Mouse (Mus musculus) cerebellum, adult (tissue): ENCODE data around the gene Epdr1.

ENCODE experiments used
- ATAC-seq: cut with Nextera tagmentation; 2 replicates; pipeline ENCODE4 v1.9.2; 2017; ENCODE audit warnings: mild to moderate bottlenecking, moderate library complexity, mixed read lengths; ENCODE audit not compliant: insufficient number of reproducible peaks, low FRiP score, low TSS enrichment

Epdr1 gene

DNA sequence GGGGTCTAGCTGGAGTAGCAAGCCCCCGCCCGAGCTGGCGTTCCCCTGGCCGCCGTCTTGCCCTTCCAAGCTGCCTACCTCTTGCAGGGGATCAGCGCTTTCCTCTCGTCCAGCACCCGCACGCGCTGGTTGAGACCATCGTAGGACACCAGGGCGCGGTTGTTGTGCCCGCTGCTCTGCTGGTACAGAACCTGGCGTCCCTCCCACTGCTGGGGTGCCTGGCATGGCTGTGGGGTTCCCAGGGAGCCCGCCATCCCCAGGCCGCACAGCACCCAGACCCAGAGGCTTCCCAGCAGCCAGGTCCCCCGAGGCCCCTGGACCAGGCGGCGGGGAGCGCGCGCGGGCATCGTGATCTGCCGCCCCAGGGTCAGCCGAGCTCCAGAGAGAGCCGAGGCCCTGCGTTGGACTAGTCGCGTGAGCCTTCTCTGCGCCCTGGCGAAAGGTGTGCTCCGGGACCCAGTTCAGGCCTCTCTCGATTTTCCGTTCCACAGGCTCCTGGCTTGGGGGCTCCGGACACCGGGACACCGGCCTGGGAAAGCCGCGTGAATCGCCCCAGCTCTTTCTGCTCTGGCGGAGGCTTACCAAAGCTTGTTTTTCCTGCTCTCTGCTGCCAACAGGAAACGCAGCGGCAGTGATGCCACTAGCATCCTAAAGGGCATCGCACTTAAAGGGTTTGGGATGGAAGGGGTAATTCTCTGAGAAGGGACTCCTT is at the start of gene Epdr1:
Gene Epdr1, minus strand, starts transcription at position 712 of the 712 bp plus-strand sequence.
- peak; percentile 85 for ATAC-seq

DNA sequence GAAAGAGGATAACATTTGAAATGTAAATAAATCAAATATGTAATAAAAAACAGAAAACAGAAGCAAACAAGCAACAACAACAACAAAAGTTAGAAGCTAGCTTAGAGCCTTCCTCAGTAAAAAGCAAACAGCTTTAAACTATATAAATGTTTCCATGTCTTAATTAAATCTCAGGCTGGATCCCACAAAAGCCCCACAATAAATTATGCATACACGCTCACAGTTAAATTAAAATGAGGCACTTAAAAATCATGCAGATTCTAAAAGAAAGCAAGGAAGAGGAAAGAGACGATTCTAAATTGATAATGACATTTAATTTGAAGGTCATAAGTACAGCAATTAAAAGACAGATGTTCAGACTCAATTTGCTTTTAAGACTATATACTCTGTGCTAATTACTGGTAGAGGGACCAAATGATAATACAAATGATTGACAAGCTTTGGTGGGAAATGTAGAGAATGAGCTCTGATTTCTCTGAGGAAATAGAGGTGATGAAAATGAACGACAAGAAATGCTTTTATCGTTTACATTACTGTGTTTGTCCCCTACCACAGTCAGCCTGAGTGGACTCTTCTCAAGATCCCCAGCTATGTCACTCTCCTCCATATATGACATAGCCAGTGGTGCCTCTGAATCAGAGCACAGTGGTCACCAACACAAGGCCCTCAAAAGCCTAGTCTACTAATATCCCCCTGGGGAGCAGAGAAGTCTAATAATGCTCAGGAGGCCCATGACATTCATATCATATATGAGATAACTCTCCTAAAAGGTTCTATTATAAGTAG is 48.8 kb upstream of the Epdr1 start:
- no peak for ATAC-seq

DNA sequence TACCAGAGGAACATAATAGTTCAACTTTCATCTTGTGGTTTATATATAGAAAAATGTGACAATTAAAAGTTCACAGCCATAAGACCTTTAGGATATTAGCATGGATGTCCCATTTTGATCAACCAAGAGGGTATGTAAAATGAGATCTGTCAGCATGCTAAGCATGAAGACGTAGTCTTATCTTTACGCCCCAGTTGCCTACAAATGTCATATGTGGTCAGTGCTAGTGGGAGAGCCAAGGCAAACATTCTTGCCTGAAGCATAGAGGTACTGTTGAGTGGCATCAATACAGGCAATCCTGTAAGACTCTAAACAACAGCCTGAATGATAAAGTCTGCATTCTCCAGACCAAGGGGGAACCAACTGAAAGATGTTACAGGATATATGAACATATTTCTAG is 32.7 kb upstream of the Epdr1 start:
- ATAC-seq: no peak

DNA sequence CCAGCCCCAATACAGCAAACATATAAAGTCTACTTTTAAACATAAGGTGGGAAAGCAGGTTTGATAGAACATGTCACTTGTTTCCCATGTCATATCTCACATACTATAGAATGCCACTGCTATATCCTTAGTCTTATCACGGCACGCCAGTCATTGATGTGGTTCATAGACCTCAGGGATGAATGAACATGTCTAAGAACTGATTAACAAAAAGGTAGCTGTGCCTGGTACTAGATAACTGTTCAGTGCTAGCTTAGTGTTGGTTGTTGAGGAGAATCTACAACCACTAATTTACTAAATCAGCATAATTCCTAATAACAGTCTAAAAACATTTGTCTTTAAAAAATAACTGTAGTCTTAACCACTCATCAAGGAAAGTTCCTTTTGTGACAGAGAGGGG is 30.1 kb upstream of the Epdr1 start:
- ATAC-seq: no peak

DNA sequence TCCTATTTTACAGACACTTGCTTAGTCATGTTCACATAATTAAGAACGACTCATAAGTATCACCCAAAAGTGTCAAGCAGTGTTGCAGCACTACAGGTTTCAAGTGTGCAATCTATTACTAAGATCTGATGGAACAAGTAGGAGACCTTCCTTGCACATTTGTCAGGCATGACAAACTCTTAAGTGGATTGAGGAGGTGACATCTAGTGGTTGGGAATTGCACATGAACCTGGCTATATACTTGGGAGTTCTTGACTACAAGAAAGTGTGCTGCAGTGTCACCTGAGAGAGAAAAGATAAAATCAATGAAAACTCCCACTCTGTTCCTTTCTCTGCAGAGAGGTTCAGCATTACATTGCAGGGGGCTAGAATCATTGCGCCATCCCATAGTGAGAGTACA is 24.5 kb upstream of the Epdr1 start:
- no peak for ATAC-seq

DNA sequence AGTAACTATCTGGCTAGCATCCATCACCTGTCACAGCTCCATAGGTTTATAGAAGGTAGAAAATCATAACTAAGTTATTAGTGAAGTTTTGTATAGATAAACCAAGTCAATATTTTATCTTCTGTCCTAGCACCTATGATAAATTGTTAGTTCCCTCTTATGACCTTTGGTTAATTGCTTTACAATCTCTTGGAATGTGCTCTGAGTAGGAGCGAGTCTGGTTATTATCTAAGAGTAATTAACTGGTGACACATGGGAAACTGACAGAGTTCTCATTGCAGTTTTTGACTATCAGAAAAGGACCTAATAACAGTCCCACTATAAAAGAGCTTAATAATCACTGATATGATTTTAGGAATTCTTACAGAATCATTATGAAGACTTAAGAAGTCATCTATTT is 23.8 kb upstream of the Epdr1 start:
- no peak for ATAC-seq

DNA sequence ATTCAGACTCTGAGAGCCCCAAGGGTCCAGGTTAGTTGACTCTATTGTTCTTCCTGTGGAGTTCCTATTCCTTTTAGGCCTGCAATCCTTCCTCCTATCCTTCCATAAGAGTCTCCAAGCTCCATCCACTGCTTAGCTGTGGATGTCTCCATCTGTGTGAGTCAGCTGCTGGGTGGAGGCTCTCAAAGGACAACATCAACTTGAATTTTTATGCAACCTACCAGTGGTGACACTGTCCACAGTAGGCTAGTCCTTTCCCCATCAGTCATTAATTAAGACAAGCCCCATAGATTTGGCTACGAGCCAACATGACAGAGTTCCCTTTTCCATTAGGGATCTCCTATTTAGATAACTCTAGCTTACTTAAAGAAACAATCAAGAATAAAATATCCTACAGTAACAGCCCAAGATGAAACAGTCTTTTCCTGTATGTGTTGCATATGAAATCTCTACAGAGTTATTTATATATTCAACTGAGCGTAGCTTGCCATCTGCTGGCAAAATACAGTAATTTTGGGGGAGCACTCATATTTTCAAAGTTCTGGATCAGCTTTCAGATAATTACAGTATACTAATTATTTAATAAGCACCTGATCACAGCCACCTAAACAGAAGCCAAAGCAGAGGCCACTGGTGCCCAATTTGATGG is 20.6 kb upstream of the Epdr1 start:
- ATAC-seq: no peak

DNA sequence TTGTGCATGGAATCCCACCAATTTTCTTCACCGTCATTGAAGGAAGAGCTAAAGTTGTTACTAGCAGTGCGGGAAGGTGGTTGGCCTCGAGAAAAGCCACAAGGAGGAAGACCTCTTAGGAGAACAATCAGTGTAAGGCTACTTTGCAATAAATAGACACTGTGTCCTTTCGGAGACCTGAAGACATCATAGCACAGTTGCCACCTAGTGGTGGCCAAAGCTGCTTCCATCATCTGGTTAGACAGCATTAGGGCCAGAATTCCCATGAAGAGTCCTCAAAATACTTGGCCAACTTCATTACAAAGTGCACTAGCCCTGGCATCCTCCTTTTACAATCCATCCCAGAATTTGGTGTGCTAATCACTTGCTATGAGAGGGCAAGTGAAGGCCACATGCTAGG is 16.4 kb upstream of the Epdr1 start:
- ATAC-seq: peak; percentile 87

DNA sequence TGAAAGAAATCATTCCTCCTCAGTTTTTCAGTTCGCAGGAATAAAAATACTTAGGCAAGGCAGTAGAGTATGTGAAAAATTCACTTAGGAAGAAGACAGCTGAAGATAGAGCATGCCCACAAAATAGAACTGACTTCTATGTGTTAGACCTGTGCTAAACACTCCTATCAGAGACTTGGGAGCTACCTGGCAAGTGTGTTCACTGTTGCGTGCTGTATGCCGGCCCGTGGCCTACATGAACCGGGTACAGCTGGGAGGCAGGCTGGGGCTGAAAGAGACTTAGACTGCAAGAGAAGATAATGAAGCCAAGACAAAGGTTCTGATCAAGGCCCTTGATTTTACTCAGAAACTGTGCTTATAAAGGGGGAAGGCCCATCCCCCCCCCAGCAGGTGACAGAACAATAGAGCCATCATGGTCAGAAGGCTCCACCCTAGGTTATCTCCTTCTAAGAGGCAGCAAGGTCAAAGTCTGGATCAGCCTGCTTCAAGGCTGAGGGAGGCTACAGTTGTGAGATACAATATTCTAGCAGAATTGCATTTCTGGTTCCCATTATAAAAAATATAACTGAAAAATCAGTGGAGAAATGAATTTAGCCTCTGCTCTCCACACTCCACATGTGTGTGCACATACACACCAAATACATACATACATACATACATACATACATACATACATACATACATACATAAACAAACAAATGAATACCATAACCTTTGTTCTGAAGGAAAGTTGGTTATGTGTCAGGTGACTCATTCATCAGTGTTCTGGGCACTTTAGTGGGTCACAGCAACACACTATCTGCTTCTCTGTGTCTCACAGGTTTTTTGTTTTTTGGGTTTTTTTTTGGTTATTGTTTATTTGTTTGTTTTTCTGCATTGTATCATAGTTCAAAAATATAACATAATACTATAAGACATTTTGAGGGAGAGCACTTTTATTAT is 11.3 kb upstream of the Epdr1 start:
- no peak for ATAC-seq

DNA sequence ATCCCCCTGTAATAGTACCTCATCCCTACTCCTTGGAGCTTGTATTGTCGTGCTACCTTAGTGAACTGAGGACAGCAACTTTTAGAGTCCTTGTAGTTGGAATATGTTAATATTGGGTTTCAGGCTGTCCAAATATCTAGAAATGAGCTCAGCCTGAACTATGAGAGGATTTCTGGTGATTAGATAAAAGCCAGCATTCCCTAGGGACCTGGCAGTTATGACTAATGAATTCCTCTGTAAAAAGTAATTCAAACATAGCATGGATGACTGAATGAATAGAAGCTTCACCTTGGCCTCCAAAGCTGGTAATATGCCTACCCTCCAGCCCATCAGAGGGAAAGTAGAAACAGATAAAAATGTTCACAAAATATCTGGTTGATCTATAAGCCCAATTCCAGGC is 6.7 kb upstream of the Epdr1 start:
- ATAC-seq: no peak

DNA sequence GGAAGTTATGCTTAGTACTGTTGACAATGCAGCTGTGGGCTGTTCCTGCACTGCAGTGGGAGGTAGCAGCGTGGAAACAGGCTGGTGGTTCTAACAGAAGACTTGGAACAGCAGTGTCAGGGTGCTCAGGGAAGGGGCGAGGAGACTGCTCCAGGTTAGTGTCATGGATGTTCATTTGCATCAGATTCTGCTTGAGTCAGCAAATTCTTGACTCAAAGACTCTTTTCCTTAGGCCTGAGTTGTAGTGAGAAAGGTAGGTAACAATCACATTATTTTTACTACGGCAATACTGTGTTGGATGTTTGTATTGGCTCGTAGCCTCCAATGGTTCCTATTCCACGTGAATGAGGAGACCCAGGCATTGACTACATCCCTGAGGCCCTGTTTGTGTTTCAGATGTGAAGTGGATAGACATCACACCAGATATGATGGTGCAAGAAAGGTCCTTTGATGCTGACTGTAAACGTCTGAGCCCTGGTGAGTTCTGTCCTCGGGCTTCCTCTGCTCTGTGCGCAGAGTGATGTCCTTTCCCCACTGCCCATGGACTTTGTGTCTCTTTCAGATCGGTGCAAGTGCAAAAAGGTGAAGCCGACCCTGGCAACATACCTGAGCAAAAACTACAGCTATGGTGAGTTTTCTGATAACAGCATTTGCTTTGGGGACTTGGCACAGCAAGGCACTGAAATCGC is 5.0 kb upstream of the Epdr1 start:
- no peak for ATAC-seq

DNA sequence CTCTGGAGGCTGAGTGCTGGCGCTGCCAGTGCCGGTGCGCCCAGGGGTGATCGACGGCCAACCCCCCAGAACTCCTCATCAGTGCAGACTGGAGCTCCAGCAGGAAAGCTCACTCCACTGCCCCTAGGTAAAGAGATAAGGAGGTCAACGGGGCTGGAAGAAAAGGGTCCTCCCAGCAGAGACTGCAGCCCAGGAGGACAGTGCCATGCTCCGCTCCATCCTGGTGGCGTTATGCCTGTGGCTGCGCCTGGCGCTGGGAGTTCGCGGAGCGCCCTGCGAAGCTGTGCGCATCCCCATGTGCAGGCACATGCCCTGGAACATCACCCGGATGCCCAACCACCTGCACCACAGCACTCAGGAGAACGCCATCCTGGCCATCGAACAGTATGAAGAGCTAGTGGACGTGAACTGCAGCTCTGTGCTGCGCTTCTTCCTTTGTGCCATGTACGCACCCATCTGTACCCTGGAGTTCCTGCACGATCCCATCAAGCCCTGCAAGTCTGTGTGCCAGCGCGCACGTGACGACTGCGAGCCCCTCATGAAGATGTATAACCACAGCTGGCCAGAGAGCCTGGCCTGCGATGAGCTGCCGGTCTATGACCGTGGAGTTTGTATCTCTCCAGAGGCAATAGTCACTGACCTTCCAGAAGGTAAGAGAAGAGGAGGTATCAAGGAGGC is 3.6 kb upstream of the Epdr1 start:
- ATAC-seq: peak; percentile 11; the same call in 1 of the 2 replicates

DNA sequence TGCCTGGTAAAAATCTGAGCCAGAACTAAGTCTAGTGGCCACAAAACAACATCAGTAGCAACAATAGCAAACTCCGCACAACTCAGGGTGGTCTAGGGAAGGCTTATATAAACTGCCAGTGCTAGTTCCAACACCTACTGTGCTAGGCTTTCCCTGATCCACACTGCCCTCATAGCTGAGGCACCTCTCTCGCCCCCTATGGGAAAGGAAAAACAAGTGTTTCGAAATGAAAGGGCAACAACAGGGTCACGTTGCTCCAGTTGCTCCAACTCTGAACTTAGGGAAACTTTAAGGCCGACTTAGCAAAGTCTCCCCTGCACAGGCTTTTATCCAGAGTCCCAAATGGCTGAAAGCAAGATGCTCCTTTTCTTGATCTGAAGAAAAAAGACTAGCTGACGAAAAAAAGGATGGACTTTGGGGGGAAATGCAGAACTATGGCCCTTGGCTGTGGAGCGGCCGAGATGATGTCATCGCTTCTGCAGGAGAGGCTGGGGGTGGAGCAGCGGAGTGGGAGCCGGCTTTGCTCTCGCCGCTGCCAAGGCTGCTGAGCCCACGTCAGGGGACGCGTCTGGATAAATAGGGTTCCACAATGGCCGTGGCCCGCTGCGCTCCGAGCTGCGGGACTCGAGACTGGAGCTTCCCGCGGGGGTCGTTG is 3.0 kb upstream of the Epdr1 start, which contains the start of gene Sfrp4:
Gene Sfrp4, plus strand, starts transcription at position 532 of the 655 bp plus-strand sequence.
- ATAC-seq: 0 out of 2 replicates have a peak, but pooled peaks have one; percentile 3

DNA sequence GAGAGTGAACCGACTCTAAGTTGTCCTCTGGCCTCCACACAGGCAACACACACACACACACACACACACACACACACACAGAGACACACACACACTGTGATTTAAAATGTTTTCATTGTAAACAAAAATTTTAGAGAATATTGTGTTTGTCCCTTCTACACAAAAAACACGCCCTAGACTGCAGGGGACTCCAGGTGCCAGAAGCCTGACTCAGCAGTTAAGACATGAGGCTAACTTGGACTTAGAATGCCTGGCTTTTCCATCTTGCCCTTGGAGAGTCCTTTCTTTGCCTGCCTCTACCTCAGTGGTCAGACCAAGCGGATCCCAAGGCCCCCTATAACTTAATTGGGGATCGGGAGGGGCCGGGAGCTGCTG is 899 bp downstream of the Epdr1 start:
- ATAC-seq: peak; percentile 5; the same call in 1 of the 2 replicates

DNA sequence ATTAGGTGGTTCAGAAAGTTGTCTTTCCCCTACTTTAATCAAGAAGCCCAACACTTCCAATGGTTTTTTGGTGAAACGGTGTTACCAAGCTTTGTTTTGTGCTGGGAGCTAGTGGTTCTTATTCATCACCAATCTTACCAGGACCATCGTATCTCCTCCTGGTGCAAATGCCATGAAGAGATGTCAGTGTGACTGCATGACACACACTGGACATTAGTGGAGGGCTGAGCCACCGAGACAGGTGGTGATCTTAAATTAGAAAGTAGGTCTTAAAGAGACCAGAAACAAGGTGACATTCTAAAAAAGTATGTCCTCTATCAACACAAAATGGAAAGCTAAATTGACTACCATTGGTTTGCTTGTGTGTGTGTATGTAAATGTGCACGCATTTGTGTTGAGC is 1.6 kb downstream of the Epdr1 start:
- no peak for ATAC-seq

DNA sequence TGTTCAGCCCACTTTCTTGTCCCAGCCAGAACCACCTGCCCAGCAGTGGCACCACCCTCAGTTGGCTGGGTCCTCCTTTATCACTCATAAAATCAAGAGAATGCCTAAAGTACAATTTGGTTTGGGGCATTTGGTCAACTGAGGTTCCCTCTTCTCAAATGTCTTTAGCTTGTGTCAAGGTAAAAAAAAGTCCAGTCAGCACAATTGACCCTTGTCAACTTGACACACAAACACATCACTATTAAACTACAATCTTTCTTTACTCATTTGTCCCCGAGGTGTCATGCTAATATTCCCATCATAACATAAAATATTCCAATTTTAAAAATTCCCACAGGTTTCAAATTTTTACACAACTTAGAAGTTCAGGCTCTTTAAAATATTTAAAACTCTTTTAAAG is 5.4 kb downstream of the Epdr1 start:
- ATAC-seq: no peak

DNA sequence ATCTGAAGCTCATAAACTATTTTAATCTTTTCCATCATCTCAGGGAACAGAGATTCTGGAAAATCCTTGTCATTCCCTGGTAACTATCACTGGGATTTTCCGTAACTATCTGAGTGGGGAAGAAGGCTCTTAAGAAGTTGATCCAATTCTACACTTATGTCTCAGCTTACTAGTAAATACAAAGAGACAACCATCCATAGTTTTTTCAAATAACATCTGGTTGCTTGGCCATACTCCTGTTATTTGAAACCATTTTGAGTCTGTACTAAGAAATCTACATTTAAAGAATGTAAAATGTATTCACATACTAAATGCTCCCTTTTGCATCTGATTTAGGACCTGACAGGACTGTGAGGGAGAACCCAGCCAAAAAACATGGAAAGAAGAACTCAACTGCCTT is 6.3 kb downstream of the Epdr1 start:
- no peak for ATAC-seq

DNA sequence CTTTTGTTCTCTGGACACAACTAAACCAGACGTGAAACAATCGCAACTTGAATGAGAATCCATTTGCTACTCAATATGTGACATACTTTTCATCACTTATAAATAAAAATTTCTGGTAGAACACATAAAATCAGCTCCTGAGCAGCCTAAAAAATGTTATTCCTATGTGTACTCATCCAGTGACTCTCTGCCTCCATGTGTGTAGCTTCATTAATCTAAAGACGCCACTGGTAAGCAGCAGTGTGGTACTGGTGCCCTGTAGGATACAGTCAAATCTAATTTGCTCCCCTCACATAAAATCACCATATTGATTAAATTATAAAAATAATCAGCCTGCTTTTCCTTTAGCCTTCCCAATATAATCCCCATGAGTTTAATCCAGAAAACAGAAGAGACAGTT is 6.8 kb downstream of the Epdr1 start:
- no peak for ATAC-seq

DNA sequence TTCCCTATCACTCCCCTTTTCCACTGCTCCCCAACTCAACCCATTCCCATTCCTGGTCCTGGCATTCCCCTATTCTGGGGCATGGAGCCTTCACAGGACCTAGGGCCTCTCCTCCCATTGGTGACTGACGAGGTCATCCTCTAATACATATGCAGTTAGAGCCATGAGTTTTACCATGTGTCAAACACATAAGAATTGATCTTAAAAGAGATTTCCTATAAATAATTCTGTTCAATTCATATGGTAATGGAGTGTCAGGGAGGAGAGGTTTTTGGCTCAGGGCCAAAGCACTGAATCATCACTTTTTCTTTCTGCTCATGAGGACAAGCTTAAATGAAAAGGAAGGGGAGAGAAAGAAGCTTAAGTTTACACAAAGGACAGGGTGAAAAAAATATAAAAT is 7.4 kb downstream of the Epdr1 start:
- no peak for ATAC-seq
